Mouse (Mus musculus): Measurements from ENCODE around the gene Bex1. TPM values are rescaled to one million over a fixed set of nuclear protein-coding genes. Genes with fewer than 3 reads are reported as not detected.

Bex1 gene
- polyA plus RNA-seq, 1 experiment from 2014 or later: 111 TPM

DNA sequence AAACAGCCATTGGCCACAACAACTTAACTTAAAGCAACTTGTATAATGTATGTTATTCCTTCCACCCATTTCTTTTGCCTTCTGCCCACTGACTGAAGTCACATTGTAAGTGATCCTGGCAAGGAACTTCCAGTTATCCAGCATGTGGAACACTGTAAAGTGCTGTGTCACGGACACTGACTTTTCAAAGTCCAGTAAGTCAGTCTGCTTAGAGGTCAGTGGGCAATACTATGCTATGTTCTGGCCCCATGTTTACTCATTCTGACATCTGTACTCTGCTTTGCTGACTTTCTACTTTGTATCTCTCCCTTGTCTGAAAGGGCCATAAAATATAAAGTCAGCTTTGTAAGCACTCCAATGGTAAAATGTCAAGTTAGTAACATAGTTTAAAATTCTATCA, 32.2 kb downstream of the Bex1 start:
- 74% methylated on average over 1 of the region's 1 CpGs for WGBS

DNA sequence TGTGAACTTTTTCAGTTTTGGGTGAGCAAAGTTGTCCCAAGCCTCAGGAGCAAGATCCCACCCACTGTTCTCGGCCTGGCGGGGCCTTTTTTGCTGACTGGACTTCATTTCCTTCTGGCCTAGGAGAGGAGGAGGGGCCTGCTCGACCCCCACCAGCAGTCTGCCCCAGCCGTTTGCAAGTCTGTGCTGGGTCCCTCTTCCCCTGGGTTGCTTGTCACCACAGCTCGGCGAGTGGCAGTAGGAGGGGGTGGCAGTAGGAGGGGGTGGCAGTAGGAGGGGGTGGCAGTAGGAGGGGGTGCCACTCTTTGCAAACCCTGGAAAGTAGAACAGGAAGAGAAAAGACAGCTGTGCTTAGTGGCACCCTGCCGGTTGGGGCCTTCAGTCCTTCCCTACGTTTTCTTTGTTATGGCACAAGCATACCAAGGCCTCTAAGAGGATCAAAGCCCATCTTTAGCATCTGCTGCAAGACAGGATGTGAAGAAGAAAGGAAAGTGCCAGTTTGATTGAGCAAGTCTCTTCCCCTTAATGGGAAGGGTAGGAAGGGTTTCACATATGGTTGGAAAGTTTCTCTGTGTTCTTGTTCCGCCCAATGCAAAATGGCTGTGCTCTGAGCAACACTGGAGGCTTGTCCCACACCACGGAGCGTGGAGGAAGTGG, 34.3 kb downstream of the Bex1 start:
- ATAC-seq (ENCODE audit: insufficient read depth, low FRiP score, low TSS enrichment): no peak
- no peaks in the 10 kb centered on the region for H3K27me3 ChIP-seq (ENCODE audit: control insufficient read depth, insufficient read depth, low read length)
- H3K27ac ChIP-seq (ENCODE audit: low read depth, low read length): no peak overlapping the region

More for the DNA sequence above, 32.2 kb downstream of the Bex1 start:
- DNase-seq (ENCODE audit: low spot score) (no peak), ATAC-seq (ENCODE audit: insufficient read depth, low FRiP score, low TSS enrichment) (no peak)
- no peaks in the 10 kb centered on the region for H3K9me3 ChIP-seq (ENCODE audit: control insufficient read depth, low read length)
- no peak overlapping the region for H3K9ac ChIP-seq (ENCODE audit: low read length)
- H3K36me3 ChIP-seq (ENCODE audit: control insufficient read depth, insufficient read depth, low read length): no peaks in the 10 kb centered on the region
- no peaks in the 10 kb centered on the region for H3K27me3 ChIP-seq (ENCODE audit: control insufficient read depth, insufficient read depth, low read length)
- H3K4me1 ChIP-seq (ENCODE audit: control insufficient read depth, insufficient read depth, low read length): no peaks in the 10 kb centered on the region
- H3K27ac ChIP-seq (ENCODE audit: low read depth, low read length): no peak overlapping the region
- no peak overlapping the region for H3K4me2 ChIP-seq (ENCODE audit: low read depth)
- no peak overlapping the region for H3K4me3 ChIP-seq (ENCODE audit: low read depth, low read length)

DNA sequence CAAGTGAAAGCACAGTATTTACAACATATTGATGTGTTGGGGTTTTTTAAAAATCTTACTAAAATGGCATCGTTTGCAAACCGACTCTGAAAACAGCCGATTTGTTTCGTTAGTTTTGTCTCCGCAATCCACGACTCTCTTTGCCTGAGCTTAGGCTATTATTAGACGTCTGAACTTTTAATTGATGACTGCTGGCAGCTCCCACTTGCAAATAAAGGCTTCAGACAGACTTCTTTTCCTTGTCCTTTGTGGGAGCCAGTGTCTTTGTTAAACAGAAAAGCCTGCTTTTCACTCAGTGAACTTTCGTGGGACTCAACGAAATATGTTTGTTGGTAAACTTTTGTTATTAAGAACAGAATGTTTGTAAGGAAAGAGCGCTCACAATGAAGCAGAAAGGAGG, 42.5 kb downstream of the Bex1 start:
- H3K4me1 ChIP-seq (ENCODE audit: control insufficient read depth, insufficient read depth, low read length): no peaks in the 10 kb centered on the region
- no peaks in the 10 kb centered on the region for H3K27me3 ChIP-seq (ENCODE audit: control insufficient read depth, insufficient read depth, low read length)
- WGBS: 26% methylated on average over 10 of the region's 10 CpGs
- H3K4me2 ChIP-seq (ENCODE audit: low read depth): peak overlapping the region; percentile 32
- DNase-seq (ENCODE audit: low spot score) (peak; percentile 17), ATAC-seq (ENCODE audit: insufficient read depth, low FRiP score, low TSS enrichment) (no peak)
- H3K9me3 ChIP-seq (ENCODE audit: control insufficient read depth, low read length): no peaks in the 10 kb centered on the region
- H3K27ac ChIP-seq (ENCODE audit: low read depth, low read length): peak overlapping the region; percentile 64; the same call in 1 of the 2 replicates
- peak overlapping the region; percentile 3 for H3K4me3 ChIP-seq (ENCODE audit: low read depth, low read length)
- no peak overlapping the region for H3K9ac ChIP-seq (ENCODE audit: low read length)
- no peaks in the 10 kb centered on the region for H3K36me3 ChIP-seq (ENCODE audit: control insufficient read depth, insufficient read depth, low read length)

More for the DNA sequence above, 34.3 kb downstream of the Bex1 start:
- H3K36me3 ChIP-seq (ENCODE audit: control insufficient read depth, insufficient read depth, low read length): no peaks in the 10 kb centered on the region
- H3K9me3 ChIP-seq (ENCODE audit: control insufficient read depth, low read length): no peaks in the 10 kb centered on the region
- H3K4me3 ChIP-seq (ENCODE audit: low read depth, low read length): no peak overlapping the region
- no peak overlapping the region for H3K4me2 ChIP-seq (ENCODE audit: low read depth)
- DNase-seq (ENCODE audit: low spot score): peak; percentile 22
- no peak overlapping the region for H3K9ac ChIP-seq (ENCODE audit: low read length)
- 21% methylated on average over 11 of the region's 11 CpGs for WGBS
- no peaks in the 10 kb centered on the region for H3K4me1 ChIP-seq (ENCODE audit: control insufficient read depth, insufficient read depth, low read length)

DNA sequence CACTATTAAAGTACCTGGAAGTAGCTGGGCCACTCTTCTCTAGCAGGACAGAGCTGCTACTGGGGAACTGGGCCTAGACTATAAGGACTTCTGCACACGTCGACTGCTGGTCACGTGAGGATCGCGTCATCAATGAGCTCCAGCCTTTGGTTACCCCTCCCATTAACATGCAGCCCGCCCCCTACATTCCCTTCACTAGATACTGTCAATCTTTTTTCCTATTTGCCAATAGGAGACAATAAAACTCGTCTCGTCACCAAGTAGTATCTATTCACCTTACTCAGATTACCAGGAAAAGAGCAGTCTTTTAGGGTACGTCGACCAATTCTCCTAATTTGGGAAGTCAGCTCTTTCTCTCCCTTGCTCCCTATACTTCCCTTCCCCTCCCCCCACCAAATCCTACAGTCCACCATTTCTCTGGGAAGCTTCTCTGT, 43.2 kb downstream of the Bex1 start, which contains the start of gene Tceal8:
TSS of gene Tceal8 (minus strand) at position 225 of the 434 bp plus-strand sequence.
- Histone ChIP-seq H3K4me2 (ENCODE audit: low read depth) (peak within 1 kb of the TSS; percentile 41), H3K36me3 (ENCODE audit: control insufficient read depth, insufficient read depth, low read length) (no peaks in the 10 kb centered on the region), H3K27ac (ENCODE audit: low read depth, low read length) (peak within 1 kb of the TSS; percentile 64; the same call in 1 of the 2 replicates), H3K27me3 (ENCODE audit: control insufficient read depth, insufficient read depth, low read length) (no peaks in the 10 kb centered on the region), H3K9ac (ENCODE audit: low read length) (peak within 1 kb of the TSS; percentile 59), H3K4me3 (ENCODE audit: low read depth, low read length) (peak within 1 kb of the TSS; percentile 45), H3K4me1 (ENCODE audit: control insufficient read depth, insufficient read depth, low read length) (no peaks in the 10 kb centered on the region), H3K9me3 (ENCODE audit: control insufficient read depth, low read length) (no peaks in the 10 kb centered on the region)
- 16% methylated on average over 10 of the region's 10 CpGs for WGBS
- ATAC-seq (ENCODE audit: insufficient read depth, low FRiP score, low TSS enrichment) (peak; percentile 96), DNase-seq (ENCODE audit: low spot score) (peak; percentile 83)

DNA sequence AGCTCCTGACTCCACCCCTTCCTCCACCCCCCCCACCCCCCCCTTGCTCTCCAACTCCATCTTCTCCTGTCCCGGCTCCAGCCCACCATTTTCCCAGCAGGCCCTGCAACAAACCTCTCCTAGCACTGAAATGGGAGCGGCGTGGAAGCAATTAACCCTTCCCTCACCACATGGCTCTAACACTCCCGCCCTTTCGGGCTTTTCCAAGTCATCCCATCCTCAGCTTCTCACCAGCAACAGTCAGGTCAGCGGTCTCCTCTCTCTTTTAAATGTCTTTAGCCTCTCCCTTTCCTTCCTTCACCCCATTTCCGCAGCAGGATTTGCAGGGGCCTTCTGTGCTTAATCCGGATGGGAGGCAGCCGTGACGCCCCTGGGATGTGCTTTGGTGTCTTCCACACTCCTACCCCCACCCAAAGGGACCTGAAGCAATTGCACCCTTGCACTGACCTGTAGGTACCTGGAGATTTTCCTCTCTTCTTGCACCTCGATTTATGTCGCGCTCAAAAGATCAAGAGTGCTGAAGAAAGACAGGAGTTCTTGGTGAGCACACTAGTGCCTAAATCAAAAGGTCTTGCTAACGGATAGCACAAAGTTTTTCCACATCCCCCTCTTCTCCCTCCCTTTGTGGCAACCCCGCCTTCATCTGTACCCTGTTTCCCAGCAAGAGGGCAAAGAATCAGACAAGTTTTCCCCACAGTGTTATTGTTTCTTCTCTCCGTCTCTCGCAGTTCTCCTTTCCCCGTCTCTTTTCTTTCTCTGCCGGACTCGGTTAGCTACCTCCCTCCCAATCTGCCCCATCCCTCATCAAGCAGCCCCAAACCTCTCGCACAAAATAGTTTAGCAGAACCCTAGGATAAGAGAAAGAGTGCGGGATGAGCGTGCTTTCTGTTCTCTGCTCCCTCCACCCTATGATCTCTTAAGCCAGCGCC, 43.9 kb downstream of the Bex1 start:
- Histone ChIP-seq H3K4me1 (ENCODE audit: control insufficient read depth, insufficient read depth, low read length) (no peaks in the 10 kb centered on the region), H3K4me3 (ENCODE audit: low read depth, low read length) (peak overlapping the region; percentile 45), H3K4me2 (ENCODE audit: low read depth) (peak overlapping the region; percentile 41), H3K9ac (ENCODE audit: low read length) (peak overlapping the region; percentile 59), H3K9me3 (ENCODE audit: control insufficient read depth, low read length) (no peaks in the 10 kb centered on the region), H3K27me3 (ENCODE audit: control insufficient read depth, insufficient read depth, low read length) (no peaks in the 10 kb centered on the region), H3K36me3 (ENCODE audit: control insufficient read depth, insufficient read depth, low read length) (no peaks in the 10 kb centered on the region), H3K27ac (ENCODE audit: low read depth, low read length) (peak overlapping the region; percentile 31; the same call in 1 of the 2 replicates)
- WGBS: 25% methylated on average over 24 of the region's 24 CpGs
- ATAC-seq (ENCODE audit: insufficient read depth, low FRiP score, low TSS enrichment) (peak; percentile 58), DNase-seq (ENCODE audit: low spot score) (peak; percentile 73)

DNA sequence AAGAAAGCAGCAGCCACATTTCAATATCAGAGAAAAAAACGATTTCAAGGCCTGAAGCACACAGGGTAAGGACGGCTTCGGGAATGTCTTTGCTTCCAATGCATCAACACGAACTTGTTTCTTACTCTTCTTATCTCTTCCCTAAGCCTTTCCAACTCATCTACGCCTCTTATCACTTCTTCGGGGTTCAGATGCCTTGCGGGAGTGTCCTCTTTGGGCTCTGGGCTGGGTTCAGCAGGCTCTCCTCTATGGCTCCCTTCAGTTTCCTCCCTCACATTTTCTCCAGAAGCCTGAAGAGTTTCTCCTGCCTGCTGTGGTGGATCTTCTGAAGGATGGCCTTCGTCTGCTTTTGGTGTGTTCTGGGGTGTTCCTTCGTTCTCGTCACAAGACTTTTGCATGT, 44.7 kb downstream of the Bex1 start:
- Histone ChIP-seq H3K27ac (ENCODE audit: low read depth, low read length) (no peak overlapping the region), H3K4me1 (ENCODE audit: control insufficient read depth, insufficient read depth, low read length) (no peaks in the 10 kb centered on the region), H3K4me2 (ENCODE audit: low read depth) (peak overlapping the region; percentile 41), H3K36me3 (ENCODE audit: control insufficient read depth, insufficient read depth, low read length) (no peaks in the 10 kb centered on the region), H3K27me3 (ENCODE audit: control insufficient read depth, insufficient read depth, low read length) (no peaks in the 10 kb centered on the region), H3K4me3 (ENCODE audit: low read depth, low read length) (peak overlapping the region; percentile 45), H3K9me3 (ENCODE audit: control insufficient read depth, low read length) (no peaks in the 10 kb centered on the region), H3K9ac (ENCODE audit: low read length) (no peak overlapping the region)
- ATAC-seq (ENCODE audit: insufficient read depth, low FRiP score, low TSS enrichment): no peak
- no peak for DNase-seq (ENCODE audit: low spot score)
- WGBS: 68% methylated on average over 10 of the region's 10 CpGs

Small RNA genes lying within 50 kb of the gene (microRNA-seq; reads per million reads assigned to microRNA genes)
- not detected for gene Mir6383

Other genes starting within 250 kb of the Bex1 start
- 109 and 123 TPM in 2 replicates for gene Arxes2, start 221.7 kb downstream of the Bex1 start, polyA plus RNA-seq (2014; fragmentation: Nextera tagmentation; extraction: Ambion mirVana)
- 42.7 and 44.7 TPM in 2 replicates for gene Arxes1, start 182.1 kb downstream of the Bex1 start, polyA plus RNA-seq (2014; fragmentation: Nextera tagmentation; extraction: Ambion mirVana)
- gene Bex2, start 147.3 kb downstream of the Bex1 start, polyA plus RNA-seq (2014; fragmentation: Nextera tagmentation; extraction: Ambion mirVana): 273 and 298 TPM in 2 replicates
- gene Nxf3, start 130.3 kb downstream of the Bex1 start, polyA plus RNA-seq (2014; fragmentation: Nextera tagmentation; extraction: Ambion mirVana): not detected in 2 replicates
- gene Bex4, start 76.5 kb downstream of the Bex1 start, polyA plus RNA-seq (2014; fragmentation: Nextera tagmentation; extraction: Ambion mirVana): 65.6 and 70.7 TPM in 2 replicates
- gene Tceal8, start 43.2 kb downstream of the Bex1 start, polyA plus RNA-seq (2014; fragmentation: Nextera tagmentation; extraction: Ambion mirVana): 201 and 224 TPM in 2 replicates
- gene Tceal5, start 11.6 kb downstream of the Bex1 start, polyA plus RNA-seq (2014; fragmentation: Nextera tagmentation; extraction: Ambion mirVana): 1.4 and 4.3 TPM in 2 replicates
- gene Tceal7, start 734 bp downstream of the Bex1 start, polyA plus RNA-seq (2014; fragmentation: Nextera tagmentation; extraction: Ambion mirVana): 4.0 and 5.6 TPM in 2 replicates
- gene Tceal9, start 29.6 kb upstream of the Bex1 start, polyA plus RNA-seq (2014; fragmentation: Nextera tagmentation; extraction: Ambion mirVana): 410 and 445 TPM in 2 replicates
- 670 and 697 TPM in 2 replicates for gene Bex3, start 54.7 kb upstream of the Bex1 start, polyA plus RNA-seq (2014; fragmentation: Nextera tagmentation; extraction: Ambion mirVana)